Mouse (Mus musculus): ENCODE data around the gene Poldip3. TPM values are rescaled to one million over a fixed set of nuclear protein-coding genes. Genes with fewer than 3 reads are reported as not detected.
A peak's percentile ranks its signal among the peaks of the same experiment; 100 is the strongest.

The Poldip3 gene
- total RNA-seq, 2 experiments from 2014 or later = 27.3 to 29.8 TPM

DNA sequence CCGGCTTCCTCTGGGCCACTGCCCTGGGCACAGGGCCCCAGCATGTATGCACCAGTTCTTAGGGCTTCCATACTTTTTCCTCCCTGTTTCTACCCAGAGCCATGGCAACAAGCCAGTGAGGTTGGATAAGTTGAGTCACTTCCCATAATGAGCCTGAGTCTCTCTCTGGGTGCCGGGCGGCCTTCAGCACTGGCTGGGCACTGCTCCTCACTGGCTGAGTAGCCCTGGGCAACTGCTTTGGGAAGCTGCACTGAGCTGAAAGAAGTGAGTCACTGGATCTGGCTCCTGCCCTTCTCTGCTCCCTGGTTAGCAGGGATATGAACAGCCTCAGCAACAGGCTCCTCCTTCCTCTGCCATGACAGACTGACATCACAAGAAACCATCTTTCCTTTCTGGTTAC, 17.5 kb upstream of the Poldip3 start:
- no peak for DNase-seq (ENCODE audit: low spot score)
- intact Hi-C loops (cut with DNase I) = no loop called here

DNA sequence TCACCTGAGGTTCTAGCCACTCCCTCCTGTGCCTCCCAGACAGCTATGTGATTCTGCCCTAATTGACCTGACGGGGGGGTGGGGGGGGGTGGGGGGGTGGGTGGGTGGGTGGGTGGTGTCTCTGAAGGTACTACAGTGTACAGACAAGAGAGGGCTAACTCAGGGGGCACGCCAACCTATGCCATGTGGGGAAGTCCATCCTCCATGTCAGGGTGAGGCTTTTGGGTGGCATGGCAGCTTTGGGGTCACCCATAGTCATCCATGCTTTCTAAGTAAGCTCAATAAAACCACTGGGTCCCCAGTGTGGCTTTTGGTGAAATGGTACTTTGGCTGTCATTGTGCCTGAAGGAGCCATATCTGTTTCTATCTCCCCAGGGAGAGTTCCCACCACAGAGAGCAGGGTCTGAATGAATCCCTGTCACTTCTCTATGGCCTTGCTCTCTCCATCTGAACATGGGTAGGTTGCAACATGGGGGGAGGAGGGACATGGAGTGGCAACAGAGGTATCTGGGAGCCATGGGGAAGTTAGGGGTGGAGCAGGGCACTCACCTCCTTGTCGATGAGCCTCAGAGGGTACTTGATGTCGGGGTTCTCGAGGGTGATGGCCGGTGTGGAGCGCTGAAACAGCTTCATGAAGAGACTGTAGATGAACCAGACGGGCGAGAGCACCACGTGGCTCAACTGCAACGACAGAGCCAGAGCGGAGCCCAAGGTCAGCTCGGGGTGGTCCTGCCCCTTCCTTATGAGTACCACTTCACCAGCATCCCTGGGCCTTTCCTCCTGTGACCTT, 16.5 kb upstream of the Poldip3 start:
- no peak for DNase-seq (ENCODE audit: low spot score)
- intact Hi-C loops (cut with DNase I) = no loop called here

DNA sequence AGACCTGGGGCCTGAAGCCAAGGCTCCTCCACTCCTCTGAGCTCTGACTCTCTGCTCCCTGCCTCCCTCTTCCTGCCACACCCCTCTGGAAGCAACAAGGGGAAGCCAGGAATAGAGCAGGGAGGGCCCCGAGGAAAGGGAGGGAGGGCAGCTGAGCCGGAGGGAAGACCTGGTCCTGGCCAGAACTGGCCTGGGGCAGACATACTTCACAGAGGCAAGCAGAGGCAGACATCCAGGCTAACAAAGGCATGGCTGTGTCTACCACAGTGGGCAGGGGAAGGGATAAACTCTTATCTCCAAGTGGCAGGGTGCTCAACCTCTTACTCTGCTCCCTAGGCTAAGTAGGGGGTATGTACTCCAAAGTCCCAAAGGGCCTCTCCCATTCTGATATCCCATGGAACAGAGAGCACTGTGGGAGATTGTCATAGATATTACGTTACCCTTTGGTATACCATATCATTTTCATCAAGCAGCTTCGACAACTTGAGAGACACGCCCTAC, 15.8 kb upstream of the Poldip3 start:
- intact Hi-C loops (cut with DNase I) = no loop called here
- peak; percentile 73 for DNase-seq (ENCODE audit: low spot score)

DNA sequence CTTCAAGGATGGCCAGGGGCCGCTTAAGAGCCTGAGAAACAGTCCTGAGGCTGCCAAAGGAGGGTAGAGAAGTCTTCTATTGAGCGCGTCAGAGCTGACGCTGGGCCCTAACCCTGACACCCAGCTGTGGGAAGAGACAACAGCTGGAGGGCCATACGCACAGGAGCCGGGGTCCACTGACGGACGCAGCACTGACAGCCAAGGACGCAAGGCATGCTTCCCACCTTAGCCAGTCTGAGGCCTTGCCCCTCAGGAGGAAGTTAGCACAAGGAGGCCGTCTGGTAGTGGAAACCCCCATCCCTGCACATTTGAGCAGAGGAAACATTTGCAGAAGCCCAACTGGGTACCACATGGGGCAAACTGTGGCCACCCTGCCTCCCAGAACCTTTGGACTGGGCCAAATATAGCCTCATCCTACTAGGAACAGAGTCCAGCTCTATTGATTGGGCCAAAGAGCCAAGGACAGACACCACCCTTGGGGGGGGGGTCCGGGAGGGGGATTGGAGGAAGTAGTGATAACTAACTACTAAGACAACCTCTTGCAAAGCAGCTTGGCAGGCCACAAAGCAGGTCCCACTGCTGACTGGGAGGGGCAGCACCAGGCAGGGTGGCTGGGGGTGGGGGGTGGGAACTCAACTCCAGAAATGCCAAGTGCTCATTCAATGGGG, 13.8 kb upstream of the Poldip3 start:
- intact Hi-C loops (cut with DNase I) = no loop called here
- DNase-seq (ENCODE audit: low spot score) = no peak

DNA sequence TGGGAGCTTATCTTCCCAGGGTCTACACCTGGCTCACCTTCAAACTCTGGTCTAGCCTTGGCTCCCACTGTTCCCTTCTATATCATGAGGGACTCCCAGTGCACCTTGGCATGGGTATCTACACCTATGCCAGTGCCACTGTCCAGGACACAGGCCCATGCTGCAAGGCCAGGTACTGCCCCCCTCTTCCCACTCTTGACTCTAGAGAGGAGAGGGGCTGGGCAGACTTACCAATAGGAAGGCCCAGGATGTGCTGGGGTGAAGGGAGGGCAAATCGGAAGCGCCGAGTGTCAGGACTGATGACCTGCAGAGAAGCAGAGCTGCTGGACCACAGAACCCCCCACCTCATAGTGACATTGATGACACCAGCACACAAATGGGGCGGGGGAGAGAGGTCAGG, 12.8 kb upstream of the Poldip3 start:
- intact Hi-C loops (cut with DNase I) = no loop called here

DNA sequence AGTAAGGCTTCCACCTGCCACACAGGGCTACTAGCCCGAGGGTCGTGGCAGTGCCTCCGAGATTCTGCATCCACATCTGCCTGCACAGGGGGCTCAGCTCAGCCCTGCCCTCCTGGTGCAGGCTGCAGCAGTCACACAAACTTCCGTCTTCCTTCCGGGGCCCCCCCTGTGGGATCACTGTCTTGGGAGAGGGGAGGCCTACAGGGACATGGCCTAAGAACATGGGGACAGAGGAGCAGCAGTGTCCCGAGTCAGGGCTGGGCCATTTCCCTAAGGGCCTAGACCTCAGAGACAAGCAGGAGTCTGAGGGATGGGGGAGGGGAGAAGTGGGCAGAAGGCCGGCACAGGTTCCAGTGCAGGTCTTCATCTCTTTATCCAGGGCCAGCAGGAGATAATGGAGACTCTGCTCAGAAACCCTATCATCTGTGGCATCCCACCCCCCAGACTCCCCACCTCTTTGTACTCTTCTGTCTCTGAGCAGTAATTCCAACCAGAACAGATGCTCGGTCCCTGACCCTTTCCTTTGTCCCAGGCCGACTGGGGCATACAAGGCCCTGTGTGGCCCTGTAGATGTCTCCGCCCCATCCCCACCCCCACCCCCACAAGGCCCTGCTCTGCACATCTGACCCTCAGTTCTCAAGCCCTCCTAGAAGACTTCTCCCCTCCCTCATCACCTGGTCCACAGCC, 12.0 kb upstream of the Poldip3 start:
- no peak for DNase-seq (ENCODE audit: low spot score)
- intact Hi-C loops (cut with DNase I) = no loop called here

More for the DNA sequence above, 12.8 kb upstream of the Poldip3 start:
- no peak for DNase-seq (ENCODE audit: low spot score)

DNA sequence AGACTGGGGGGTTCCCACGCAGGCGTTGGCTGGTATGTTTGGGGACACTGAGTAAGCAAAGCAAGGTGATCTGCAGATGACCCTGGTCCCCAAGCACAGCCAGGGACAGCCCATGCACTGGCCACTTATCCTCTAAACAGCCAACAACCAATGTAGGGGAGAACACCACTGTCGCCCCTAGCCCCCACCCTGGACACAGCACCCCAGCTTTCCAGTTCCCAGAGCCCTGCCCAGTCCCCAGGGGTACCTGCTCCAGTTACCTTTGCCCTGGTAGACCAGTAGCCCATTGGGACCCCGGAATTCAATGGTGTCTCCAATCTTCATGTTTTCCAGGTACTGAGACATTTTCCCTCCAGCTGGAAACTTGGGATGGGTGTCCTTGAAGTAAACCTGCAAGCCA, 11.4 kb upstream of the Poldip3 start:
- DNase-seq (ENCODE audit: low spot score) = no peak
- intact Hi-C loops (cut with DNase I) = no loop called here

DNA sequence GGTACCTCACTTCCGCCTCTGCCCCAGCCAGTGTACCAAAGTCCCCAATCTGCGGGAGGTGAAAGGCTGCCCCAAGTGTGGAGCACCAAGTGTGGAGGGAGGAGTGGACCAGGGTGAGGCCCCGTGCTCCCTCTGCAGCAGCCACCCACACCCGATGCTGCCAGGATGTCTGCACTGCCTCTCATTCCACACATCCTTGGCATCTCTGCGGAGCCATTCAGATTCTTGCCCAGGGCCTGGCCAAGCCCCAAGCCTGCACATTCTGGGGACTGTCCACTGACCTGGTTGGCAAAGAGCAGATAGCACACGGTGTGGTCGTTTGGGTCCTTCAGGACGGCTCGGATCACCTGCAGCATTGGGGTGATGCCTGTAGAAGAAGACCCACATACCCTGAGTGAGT, 10.6 kb upstream of the Poldip3 start:
- DNase-seq (ENCODE audit: low spot score) = no peak
- intact Hi-C loops (cut with DNase I) = loop anchor here (5.0 kb wide), 2 partner anchors 47 to 357 kb away; no protein-coding TSS in a partner anchor

DNA sequence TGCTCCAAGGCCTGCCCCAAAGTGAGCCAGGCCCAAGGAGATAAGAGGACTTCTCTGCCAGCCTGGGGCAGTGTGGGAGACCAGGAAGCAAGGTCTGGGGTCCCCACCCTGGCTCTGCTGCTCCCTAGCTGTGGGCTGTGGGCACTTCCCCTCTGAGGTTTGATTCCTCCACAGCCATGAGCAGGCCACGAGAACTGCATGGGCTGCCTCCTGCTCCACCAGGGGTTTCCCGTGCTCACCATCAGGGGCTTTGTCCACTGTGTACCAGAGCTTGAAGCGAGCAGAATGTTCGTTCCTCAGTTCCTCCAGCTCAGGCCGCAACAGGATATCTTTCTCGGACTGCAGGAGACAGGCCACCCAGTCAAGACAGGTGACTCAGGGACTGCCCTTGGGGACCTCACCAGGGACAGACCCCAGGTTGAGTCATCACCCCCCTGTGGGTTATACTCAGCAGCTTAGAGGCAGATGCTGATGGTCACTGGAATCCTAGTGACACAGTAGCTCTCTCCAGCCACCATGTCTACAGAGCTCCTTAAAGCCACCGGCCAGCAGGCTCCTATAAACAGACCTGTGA, 9.5 kb upstream of the Poldip3 start:
- DNase-seq (ENCODE audit: low spot score) = no peak
- intact Hi-C loops (cut with DNase I) = loop anchor here (5.0 kb wide), 2 partner anchors 49 to 359 kb away; no protein-coding TSS in a partner anchor

DNA sequence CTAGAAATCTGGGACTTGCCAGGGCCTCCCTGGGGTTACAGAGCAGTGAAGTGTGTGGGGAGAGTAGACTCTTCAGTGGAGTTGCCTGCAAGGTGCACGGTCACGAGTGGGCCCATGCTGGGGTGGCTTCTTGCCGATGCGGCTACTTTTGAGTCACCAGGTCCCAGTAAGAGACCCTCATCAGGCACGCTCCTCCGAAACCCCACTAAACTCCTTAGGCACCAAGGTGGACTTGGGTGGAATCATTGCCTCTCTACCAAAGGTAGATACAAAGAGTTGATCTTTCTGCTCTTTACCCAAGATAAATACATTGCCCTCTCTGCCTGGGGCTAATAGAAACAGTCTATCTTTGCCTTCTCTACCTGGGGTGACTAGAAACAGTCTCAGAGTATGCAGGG, 8.5 kb upstream of the Poldip3 start:
- intact Hi-C loops (cut with DNase I) = loop anchor here (5.0 kb wide), 2 partner anchors 50 to 360 kb away; no protein-coding TSS in a partner anchor
- no peak for DNase-seq (ENCODE audit: low spot score)

DNA sequence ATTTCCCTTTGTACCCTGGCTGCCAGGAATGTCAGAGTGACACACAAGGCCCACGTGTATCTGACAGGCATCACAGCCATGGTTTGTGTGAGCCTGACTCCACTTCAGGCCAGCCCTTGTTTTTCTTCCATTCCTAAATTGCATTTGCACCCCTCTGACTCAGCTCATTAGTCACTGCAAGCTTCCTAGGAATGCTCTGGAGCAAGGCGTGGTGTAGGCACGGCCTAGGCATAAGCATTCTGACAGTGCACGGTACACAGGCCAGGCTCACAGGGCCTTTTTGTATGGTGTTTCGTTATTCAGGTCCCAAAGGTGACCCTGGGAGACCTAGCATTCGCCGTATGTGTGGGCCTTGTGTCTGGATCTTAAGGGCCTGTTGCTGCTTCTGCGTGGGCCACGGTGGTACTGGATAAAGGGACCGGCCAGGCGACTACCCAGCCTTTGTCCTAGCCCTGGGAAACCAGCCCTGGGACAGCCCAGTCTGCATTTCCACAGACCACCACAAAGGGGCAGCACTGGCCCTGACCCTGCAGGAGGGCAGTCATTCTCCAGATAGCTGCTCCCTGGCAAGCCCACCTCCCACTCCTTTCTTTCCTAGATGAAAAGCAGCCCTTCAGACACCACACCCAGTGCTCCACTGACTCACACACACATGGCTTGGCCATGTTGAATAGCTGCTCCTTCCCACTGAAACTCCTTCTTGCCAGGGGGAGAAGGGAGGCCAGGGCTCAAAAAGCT, 7.9 kb upstream of the Poldip3 start:
- intact Hi-C loops (cut with DNase I) = loop anchor here (5.0 kb wide), 2 partner anchors 50 to 360 kb away; no protein-coding TSS in a partner anchor
- DNase-seq (ENCODE audit: low spot score) = peak; percentile 62

DNA sequence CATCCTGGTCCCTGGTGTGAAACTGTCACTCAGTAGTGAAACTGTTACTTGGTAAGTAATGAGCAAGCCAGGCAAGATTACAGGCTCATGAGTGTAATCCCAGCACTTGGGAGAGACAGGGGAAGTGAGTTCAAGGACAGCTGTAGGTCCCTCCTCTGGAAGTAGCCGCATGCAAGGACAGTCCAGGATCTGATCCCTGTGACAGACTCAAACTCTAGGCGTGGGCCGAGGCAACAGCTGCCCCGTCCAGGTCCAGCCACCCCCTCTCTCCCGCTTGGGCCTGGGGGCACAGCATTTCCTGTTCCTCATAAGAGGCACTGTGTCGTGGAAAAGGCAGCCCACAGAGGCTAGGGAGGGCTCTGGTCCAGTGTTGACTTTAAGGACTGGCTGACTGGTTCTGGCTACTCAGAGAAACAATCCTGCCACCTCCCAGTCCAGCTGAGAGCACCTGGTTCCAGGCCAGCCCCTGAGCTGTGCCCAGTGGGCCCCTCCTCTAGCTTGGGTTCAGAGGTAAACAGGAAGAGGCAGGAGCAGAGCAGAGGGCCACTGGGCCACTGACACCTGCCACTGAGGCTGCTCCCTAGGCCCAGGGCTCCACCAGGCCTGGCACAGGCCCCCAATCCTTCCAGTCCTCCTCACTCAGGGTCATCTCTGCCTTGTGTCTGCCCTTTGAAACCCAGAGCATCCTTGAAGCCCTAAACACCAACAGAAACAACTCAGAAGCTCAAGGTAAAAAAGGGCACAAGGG, 6.7 kb upstream of the Poldip3 start:
- no peak for DNase-seq (ENCODE audit: low spot score)
- intact Hi-C loops (cut with DNase I) = loop anchor here (1.0 to 5.0 kb wide), 3 partner anchors 51 to 361 kb away; no protein-coding TSS in a partner anchor

DNA sequence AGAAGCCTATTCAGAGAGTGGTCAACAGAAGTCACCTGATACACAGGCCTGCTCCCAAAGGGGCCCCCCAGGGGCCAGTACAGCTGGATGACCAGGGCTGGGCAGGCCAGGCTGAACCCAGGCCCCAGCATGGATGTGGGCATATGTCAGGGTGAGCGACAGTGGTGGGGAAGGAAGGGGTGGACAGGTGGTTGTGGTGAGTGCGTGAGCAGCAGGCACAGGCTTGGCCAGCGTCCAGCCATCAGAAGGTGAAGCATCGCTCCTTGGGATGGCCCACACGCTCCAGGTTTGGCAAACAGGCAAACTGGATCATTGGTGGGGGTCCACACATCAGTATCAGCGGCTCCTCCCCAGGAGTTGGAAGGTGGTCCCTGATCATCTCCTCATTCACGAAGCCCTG, 5.1 kb upstream of the Poldip3 start:
- DNase-seq (ENCODE audit: low spot score) = no peak
- intact Hi-C loops (cut with DNase I) = no loop called here

DNA sequence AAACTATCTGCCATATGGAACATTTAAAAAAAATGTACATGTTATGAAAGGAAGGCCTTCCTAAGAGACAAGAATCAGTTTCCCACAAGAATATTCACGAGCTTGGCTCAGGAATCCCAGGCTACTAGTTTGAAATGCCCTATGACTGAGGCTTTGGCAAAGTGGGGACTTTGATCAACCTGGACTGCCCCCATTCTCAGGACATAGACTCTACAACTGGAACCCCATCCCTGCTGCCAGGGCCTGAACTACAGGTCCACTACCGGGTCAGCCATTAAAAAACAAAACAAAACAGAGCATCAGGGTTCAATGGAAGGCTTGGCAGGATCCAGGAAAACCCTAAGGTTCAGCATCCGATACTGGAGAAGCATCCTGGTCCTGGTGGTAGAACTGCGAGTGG, 1.5 kb upstream of the Poldip3 start:
- no peak for DNase-seq (ENCODE audit: low spot score)
- intact Hi-C loops (cut with DNase I) = no loop called here

DNA sequence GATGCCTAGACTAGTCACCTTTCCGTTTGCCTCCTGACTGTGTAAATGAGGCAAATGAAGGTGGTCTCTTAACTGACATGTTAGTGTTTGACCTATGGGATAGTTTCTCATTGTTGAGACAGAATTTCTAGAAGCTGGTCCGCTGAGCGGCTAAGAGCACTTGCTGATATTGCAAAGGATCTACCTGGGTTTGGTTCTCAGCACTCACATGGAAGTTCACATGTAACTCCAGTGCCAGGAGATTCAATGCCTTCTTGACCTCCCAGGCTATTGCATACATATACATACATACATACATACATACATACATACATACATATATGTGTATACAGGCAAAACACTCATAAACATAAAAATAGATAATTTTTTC, 874 bp upstream of the Poldip3 start:
- DNase-seq (ENCODE audit: low spot score) = no peak
- intact Hi-C loops (cut with DNase I) = no loop called here

DNA sequence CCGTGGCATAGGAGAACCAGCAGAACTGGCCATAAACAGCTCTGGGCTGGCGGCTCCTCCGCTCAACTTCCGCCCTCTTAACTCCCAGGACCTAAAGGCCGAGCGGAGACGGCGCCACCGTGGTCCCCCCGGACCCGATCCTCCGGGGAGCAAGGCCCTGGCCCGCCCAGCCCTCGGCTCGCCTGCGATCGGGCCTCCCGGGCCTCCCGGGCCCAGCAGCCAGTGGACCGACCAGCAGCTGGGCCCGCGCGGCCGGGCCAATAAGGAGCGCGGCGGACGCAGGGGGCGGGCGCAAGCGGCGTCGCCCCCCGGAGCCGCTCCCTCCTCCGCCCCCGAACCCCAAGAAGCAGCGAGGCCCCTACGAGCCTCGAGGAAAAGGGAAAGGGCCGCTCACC, 386 bp downstream of the Poldip3 start:
- no peak for DNase-seq (ENCODE audit: low spot score)
- intact Hi-C loops (cut with DNase I) = loop anchor here (2.0 kb wide), 1 partner anchor 24 kb away; the partner anchor contains the start of gene Cyb5r3

DNA sequence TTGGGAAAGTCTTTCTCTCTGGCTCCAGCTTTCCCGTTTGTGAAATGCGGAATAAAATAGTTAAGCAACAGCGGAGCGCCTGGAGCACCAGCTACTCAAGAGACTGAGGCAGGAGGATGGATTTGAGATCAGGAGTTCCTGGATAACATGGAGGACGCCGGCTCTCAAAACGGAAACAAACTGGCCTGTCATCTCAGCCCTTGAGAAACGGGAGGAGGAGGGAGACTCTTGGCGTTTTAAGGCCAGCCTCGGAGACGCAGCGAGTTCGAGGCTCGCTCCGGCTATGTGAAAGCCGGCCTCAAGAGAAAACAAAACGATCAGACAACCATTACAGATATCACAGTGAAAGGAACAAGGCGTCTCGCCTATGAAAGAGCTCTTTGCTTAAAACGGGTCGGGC, 789 bp downstream of the Poldip3 start:
- no peak for DNase-seq (ENCODE audit: low spot score)
- intact Hi-C loops (cut with DNase I) = loop anchor here (2.0 kb wide), 1 partner anchor 24 kb away; the partner anchor contains the start of gene Cyb5r3

DNA sequence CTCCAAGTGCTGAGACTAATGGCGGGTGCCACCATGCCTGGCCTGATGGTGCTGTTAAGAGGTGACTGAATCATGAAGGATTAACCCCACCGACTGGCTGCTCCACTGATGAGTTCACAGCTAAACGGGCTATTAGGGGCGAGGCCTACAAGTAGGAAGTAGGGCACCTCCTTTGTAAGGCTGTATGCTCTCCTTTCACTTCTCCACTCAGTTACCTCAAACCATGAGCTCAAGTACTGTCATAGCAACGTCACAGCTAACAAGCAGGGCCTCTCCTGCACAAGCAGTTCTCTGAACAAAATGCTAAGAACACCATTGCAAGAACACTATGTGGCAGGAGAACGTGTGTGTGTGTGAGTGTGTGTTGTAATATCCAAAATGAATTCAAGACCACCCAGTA, 3.6 kb downstream of the Poldip3 start:
- intact Hi-C loops (cut with DNase I) = loop anchor here (2.0 kb wide), 1 partner anchor 21 kb away; no protein-coding TSS in a partner anchor
- no peak for DNase-seq (ENCODE audit: low spot score)

DNA sequence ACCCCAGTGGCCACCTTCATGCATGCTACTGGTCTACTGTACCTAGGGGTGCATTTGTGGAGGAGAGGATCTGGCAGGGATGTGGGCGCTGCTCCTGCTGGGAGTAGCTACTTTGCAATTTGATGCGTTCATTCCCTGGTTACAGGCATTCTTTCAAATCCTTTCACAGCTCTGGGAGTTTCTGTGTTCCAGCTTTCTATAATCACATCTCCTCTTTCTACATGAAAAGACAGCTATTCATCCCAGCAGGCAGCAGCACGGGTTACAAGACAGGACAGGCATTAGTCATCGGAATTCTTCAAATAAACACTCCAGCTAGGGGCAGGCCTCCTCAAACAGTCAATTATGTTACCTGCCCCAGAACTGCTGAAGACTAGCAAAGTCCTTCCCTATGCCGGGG, 6.3 kb downstream of the Poldip3 start:
- DNase-seq (ENCODE audit: low spot score) = no peak
- intact Hi-C loops (cut with DNase I) = no loop called here

All from heart, postnatal 25 days (tissue).